Mouse (Mus musculus): Measurements from ENCODE around the gene Smad3.

- TF ChIP-seq POLR2A (IDR thresholded peaks at IDR 0.05; ENCODE audit: insufficient read depth, low read depth, low read length) (no peak), CTCF (IDR thresholded peaks at IDR 0.05) (no peak)
These were observed 28.8 kb downstream of the Smad3 start for GRCm38 (mm10) chr9:63728969-63729368.

Data from heart, adult 2 months (tissue).